Mouse (Mus musculus) gastrocnemius, postnatal 25 days (tissue): ENCODE measurements around the gene Cct8l1. TPM values are rescaled to one million over a fixed set of nuclear protein-coding genes. Genes with fewer than 3 reads are reported as not detected.

Experiments used
- total RNA-seq, 2 experiments: library from RNA; stranded (reverse); gene quantifications; 1 replicate in 1 of 2; 2 replicates in 1 of 2; pipeline ENCODE4 v1.2.3; 2021

The Cct8l1 gene
- total RNA-seq, 2 experiments from 2014 or later, result 0.27 TPM; not detected in 1

Other genes starting within 250 kb of the Cct8l1 start
- 10 to 100 TPM; 27.4 to 29.1 TPM for gene Kmt2c, start 17.3 kb upstream of the Cct8l1 start, total RNA-seq
- gene Xrcc2, start 189.8 kb downstream of the Cct8l1 start, total RNA-seq, result 1 to 10 TPM; 2.4 to 3.2 TPM
- 1 to 10 TPM in 1 of 2 experiments, under 1 TPM in 1; 0.67 to 1.8 TPM for gene Actr3b, start 243.9 kb downstream of the Cct8l1 start, total RNA-seq